Comparison of ENCODE assay signal across 8 mouse cellular contexts in the genomic region with DNA sequence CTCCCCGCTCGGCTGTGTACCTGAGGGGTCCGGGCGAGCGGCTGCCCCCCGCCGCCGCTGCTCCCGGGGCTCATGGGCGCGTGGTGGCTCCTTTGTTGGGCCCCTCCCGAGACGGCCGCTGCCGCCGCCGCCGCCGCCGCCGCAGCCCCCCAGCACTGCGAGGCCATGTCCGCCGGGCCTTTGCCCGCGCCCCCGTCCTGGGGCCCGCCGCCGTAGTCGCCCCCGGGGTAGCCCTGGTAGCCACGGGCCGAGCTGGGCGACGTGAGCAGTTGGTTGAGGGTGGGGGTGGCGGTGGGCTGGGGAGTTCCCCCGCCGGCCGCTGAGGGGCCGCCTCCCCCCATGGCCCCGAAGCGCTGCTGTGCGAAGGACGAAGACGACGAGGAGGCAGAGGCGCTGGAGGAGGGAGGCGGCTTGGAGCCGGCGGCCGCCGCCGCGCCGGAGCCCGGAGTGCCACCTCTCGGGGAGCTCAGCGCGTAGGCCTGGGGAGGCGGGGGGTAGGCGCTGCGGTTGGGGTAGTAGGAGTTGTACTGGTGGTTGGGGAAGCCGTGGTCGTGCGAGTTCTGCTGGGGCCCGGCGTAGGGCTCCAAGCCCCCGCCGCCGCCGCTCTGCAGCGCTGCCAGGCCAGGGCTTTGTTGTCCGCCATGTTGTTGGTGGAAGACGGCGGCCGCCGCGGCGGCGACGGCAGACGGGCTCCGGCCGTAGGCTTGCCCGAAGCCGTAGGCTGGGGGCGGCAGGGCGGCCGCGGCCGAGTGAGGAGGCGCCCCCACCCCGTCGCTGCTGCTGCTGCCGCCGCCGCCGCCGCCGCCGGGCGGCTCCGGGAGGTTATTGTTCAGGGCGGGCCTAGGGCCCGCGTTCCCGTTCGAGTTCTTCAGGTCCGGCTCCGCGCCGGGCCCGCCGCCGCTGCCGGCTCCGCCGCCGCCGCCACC. TPM values are rescaled to one million over a fixed set of nuclear protein-coding genes. Genes with fewer than 3 reads are reported as not detected.
DNase-seq lines count a peak whose midpoint lies in the region; ATAC-seq and TF ChIP-seq lines count a peak whose summit lies in the region.

No protein-coding gene starts in this region.

- peak overlapping the region; percentile 81 for H3K4me3 ChIP-seq in heart, adult 2 months
- H3K4me3 ChIP-seq in liver, embryonic 14.5 days (ENCODE audit: insufficient read depth in 1 of 2, low read depth in 2 of 2, low read length in 2 of 2) = peak overlapping the region; percentile 90 to 96

- H3K9ac ChIP-seq in heart, adult 2 months (ENCODE audit: low read depth, low read length) = peak overlapping the region; percentile 99
- H3K9ac ChIP-seq in liver, embryonic 14.5 days (replicated peaks) = peak overlapping the region; percentile 99

- ATAC-seq in liver, embryonic 14.5 days (ENCODE audit: insufficient read depth) = peak; percentile 3; the same call in 1 of the 2 replicates

- peak overlapping the region; percentile 98 for H3K27ac ChIP-seq in heart, adult 2 months
- H3K27ac ChIP-seq in liver, embryonic 14.5 days = peak overlapping the region; percentile 94

- no peak for TF ChIP-seq POLR2A in heart, adult 2 months (IDR thresholded peaks at IDR 0.05; ENCODE audit: insufficient read depth, low read depth, low read length)

- DNase-seq in urinary bladder, adult 18-20 months (ENCODE audit: low spot score in 2 of 2) = peak; percentile 25 to 40
- no peak for DNase-seq in urinary bladder, postnatal 10 days (ENCODE audit: low spot score)
- DNase-seq in cerebellum, postnatal 14 days = peak; percentile 57 to 72
- DNase-seq in heart, adult 2 months = peak; percentile 62 to 74
- DNase-seq in kidney, adult 9 months = peak; percentile 51
- no peak for DNase-seq in liver, embryonic 14.5 days (ENCODE audit: low read depth in 3 of 3, low spot score in 3 of 3)
- DNase-seq in ovary, postnatal 10 days (ENCODE audit: low spot score) = peak; percentile 18
- peak; percentile 58 to 60 for DNase-seq in thymus, postnatal 10 days (ENCODE audit: low spot score in 2 of 2)

- H3K27me3 ChIP-seq in heart, adult 2 months (ENCODE audit: control insufficient read depth, insufficient read depth, low read length) = no peaks in the 10 kb centered on the region
- H3K27me3 ChIP-seq in liver, embryonic 14.5 days (ENCODE audit: control insufficient read depth, insufficient read depth, low read length) = no peaks in the 10 kb centered on the region

- peak overlapping the region; percentile 76 for H3K4me2 ChIP-seq in liver, embryonic 14.5 days (ENCODE audit: low read depth)

- peaks cover 14% of the 10 kb centered on the region for H3K36me3 ChIP-seq in heart, adult 2 months (ENCODE audit: control insufficient read depth, insufficient read depth, low read length)
- peaks cover 21% of the 10 kb centered on the region for H3K36me3 ChIP-seq in liver, embryonic 14.5 days (replicated peaks; ENCODE audit: control insufficient read depth, insufficient read depth, low read depth)

- no peak for TF ChIP-seq EP300 in heart, adult 2 months (IDR thresholded peaks at IDR 0.05; ENCODE audit: insufficient read depth, low read depth, low read length)
- no peak for TF ChIP-seq EP300 in liver, embryonic 14.5 days (IDR thresholded peaks at IDR 0.05; ENCODE audit: low read depth)

- peaks cover 15% of the 10 kb centered on the region for H3K4me1 ChIP-seq in heart, adult 2 months (ENCODE audit: control insufficient read depth, insufficient read depth, low read length)
- peaks cover 27 to 38% of the 10 kb centered on the region in 2 experiments for H3K4me1 ChIP-seq in liver, embryonic 14.5 days (replicated peaks; ENCODE audit: control insufficient read depth in 2 of 2, insufficient read depth in 2 of 2, low read length in 1 of 2)

- intact Hi-C loops in heart, adult 2 months (cut with DNase I) = no loop called here

- H3K9me3 ChIP-seq in liver, embryonic 14.5 days (ENCODE audit: control insufficient read depth, low read length) = no peaks in the 10 kb centered on the region

- peaks cover 12% of the 10 kb centered on the region for H3K79me2 ChIP-seq in heart, adult 2 months (replicated peaks; ENCODE audit: control insufficient read depth, insufficient read depth, low read length)

- under 1% methylated on average over 113 of the region's 121 CpGs for WGBS in heart, adult 2 months
- WGBS in liver, embryonic 14.5 days (ENCODE audit: insufficient replicate concordance) = under 1% methylated on average over 93 of the region's 121 CpGs

- no peak for TF ChIP-seq CTCF in heart, adult 2 months (IDR thresholded peaks at IDR 0.05)
- no peak for TF ChIP-seq CTCF in liver, embryonic 14.5 days (IDR thresholded peaks at IDR 0.05; ENCODE audit: low read depth)

RNA-seq across cellular contexts. Expression of gene Arid1a, which starts 3.9 kb away (rescaled TPM):
- 10 to 100 TPM; 34.2 to 38.0 TPM for total RNA-seq in heart, adult 2 months (2021)
- 27.8 and 28.1 TPM in 2 replicates for polyA plus RNA-seq in heart, adult 2 months (2012; rRNA removed)
- polyA plus RNA-seq in liver, embryonic 14.5 days (2012; rRNA removed) = 11.9 and 12.0 TPM in 2 replicates
- polyA plus RNA-seq in liver, embryonic 14.5 days (2014; fragmentation: Nextera tagmentation; extraction: Ambion mirVana) = 7.4 and 7.8 TPM in 2 replicates

Comparison
In these comparisons a context has a peak if more than half of its experiments do, and no peak if none do; other contexts are left out.
1. DNase-seq: peak in urinary bladder, adult 18-20 months (2 of 2), cerebellum, postnatal 14 days (2 of 2), heart, adult 2 months (2 of 2), kidney, adult 9 months (single experiment), ovary, postnatal 10 days (single experiment) and thymus, postnatal 10 days (2 of 2); none in urinary bladder, postnatal 10 days (single experiment) and liver, embryonic 14.5 days (0 of 3).